Mouse (Mus musculus) spleen, adult 2 months (tissue): ENCODE results near the gene Nampt. TPM values are rescaled to one million over a fixed set of nuclear protein-coding genes. Genes with fewer than 3 reads are reported as not detected.

Experiments used
- DNase-seq, 2 experiments: peaks; one replicate each; pipeline versions ENCODE4 v3.0.0 to v3.0.0-alpha.2; 2012 to 2021; ENCODE audit warnings: low spot score in 2 of 2, low read depth in 1 of 2
- H3K27ac ChIP-seq: fragments of 200-500 bp; 2 replicates; pipeline ENCODE4 v1.5.1; 2012; ENCODE audit warnings: low read length, inconsistent platforms; ENCODE audit not compliant: insufficient read depth
- H3K27me3 ChIP-seq: fragments of 200-500 bp; 2 replicates; pipeline ENCODE4 v1.6.1; 2012; ENCODE audit warnings: mild to moderate bottlenecking, moderate library complexity, low read length, inconsistent platforms; ENCODE audit not compliant: control insufficient read depth, insufficient read depth
- H3K36me3 ChIP-seq: fragments of 200-500 bp; 2 replicates; pipeline ENCODE4 v1.6.1; 2012; ENCODE audit warnings: mild to moderate bottlenecking, low read length, inconsistent platforms; ENCODE audit not compliant: control insufficient read depth, insufficient read depth
- H3K4me1 ChIP-seq: fragments of 200-500 bp; 2 replicates; pipeline ENCODE4 v1.6.1; 2011; ENCODE audit warnings: inconsistent platforms; ENCODE audit not compliant: control insufficient read depth, insufficient read depth, insufficient read length
- H3K4me3 ChIP-seq: fragments of 200-500 bp; 2 replicates; pipeline ENCODE4 v1.5.1; 2011; ENCODE audit warnings: mild to moderate bottlenecking, inconsistent platforms; ENCODE audit not compliant: insufficient read depth, insufficient read length; ENCODE audit errors: extremely low read depth
- CTCF ChIP-seq: fragments of 200-500 bp; IDR thresholded peaks from 2 replicates; pipeline ENCODE4 v1.5.1; 2011; ENCODE audit warnings: mild to moderate bottlenecking, inconsistent platforms; ENCODE audit not compliant: insufficient read depth, insufficient read length, insufficient replicate concordance; ENCODE audit errors: extremely low read depth
- POLR2A ChIP-seq: fragments of 200-500 bp; IDR thresholded peaks from 2 replicates; pipeline ENCODE4 v1.6.1; 2011; ENCODE audit warnings: low read depth, low read length, inconsistent platforms
- WGBS: fragments of 180-500 bp; shearing (Covaris S2); methylation state at CpG from one replicate; pipeline ENCODE4 v1.1.7; 2018; 5-methylcytosine and 5-hydroxymethylcytosine counted together
- polyA plus RNA-seq: library from polyadenylated mRNA; depleted of rRNA; stranded (reverse); fragments of >200 nt; gene quantifications from 2 replicates; pipeline ENCODE4 v1.2.3, GENCODE M21; 2012; rRNA removed

Gene Nampt
- polyA plus RNA-seq, 1 experiment: 8.0 TPM

GRCm38 (mm10) chr12:32893212-32893611 lies 73.9 kb downstream of the Nampt start:
- Histone ChIP-seq H3K27ac (no peak overlapping the region), H3K36me3 (no peaks in the 10 kb centered on the region), H3K4me3 (no peak overlapping the region), H3K27me3 (no peaks in the 10 kb centered on the region), H3K4me1 (peaks cover 2% of the 10 kb centered on the region; the same call in 1 of the 2 replicates)
- peak in 1 of 2 experiments; percentile 22 for DNase-seq
- 24% methylated on average over 12 of the region's 12 CpGs for WGBS
- no peak for TF ChIP-seq CTCF
- TF ChIP-seq POLR2A: no peak

GRCm38 (mm10) chr12:32895806-32896205 lies 76.5 kb downstream of the Nampt start:
- Histone ChIP-seq H3K36me3 (no peaks in the 10 kb centered on the region), H3K27ac (no peak overlapping the region), H3K27me3 (no peaks in the 10 kb centered on the region), H3K4me3 (no peak overlapping the region), H3K4me1 (peaks cover 2% of the 10 kb centered on the region; the same call in 1 of the 2 replicates)
- no peak for TF ChIP-seq CTCF
- WGBS: 91% methylated on average over 1 of the region's 1 CpGs
- no peak for DNase-seq

GRCm38 (mm10) chr12:32896496-32896895 lies 77.2 kb downstream of the Nampt start:
- H3K4me3 ChIP-seq: no peak overlapping the region
- no peaks in the 10 kb centered on the region for H3K27me3 ChIP-seq
- no peak overlapping the region for H3K27ac ChIP-seq
- H3K36me3 ChIP-seq: no peaks in the 10 kb centered on the region
- 81% methylated on average over 7 of the region's 7 CpGs for WGBS
- H3K4me1 ChIP-seq: peaks cover 2% of the 10 kb centered on the region; the same call in 1 of the 2 replicates
- no peak for DNase-seq
- TF ChIP-seq POLR2A (no peak), CTCF (no peak)

GRCm38 (mm10) chr12:32897199-32898120 lies 78.1 kb downstream of the Nampt start:
- no peak overlapping the region for H3K4me3 ChIP-seq
- DNase-seq: peak; percentile 35 to 78
- no peaks in the 10 kb centered on the region for H3K36me3 ChIP-seq
- H3K4me1 ChIP-seq: peaks cover 2% of the 10 kb centered on the region; the same call in 1 of the 2 replicates
- H3K27me3 ChIP-seq: no peaks in the 10 kb centered on the region
- WGBS: 49% methylated on average over 13 of the region's 13 CpGs
- TF ChIP-seq POLR2A: no peak
- peak; percentile 95 for TF ChIP-seq CTCF
- no peak overlapping the region for H3K27ac ChIP-seq

- Histone ChIP-seq H3K27ac (no peak overlapping the region), H3K27me3 (no peaks in the 10 kb centered on the region), H3K36me3 (no peaks in the 10 kb centered on the region), H3K4me3 (no peak overlapping the region), H3K4me1 (no peaks in the 10 kb centered on the region)
- 58% methylated on average over 3 of the region's 3 CpGs for WGBS
- DNase-seq: no peak
- TF ChIP-seq POLR2A (no peak), CTCF (no peak)
Observed at GRCm38 (mm10) chr12:32901005-32901404, 81.7 kb downstream of the Nampt start.

Other genes with a start within 250 kb of the Nampt start
- gene Sypl, start 134.3 kb downstream of the Nampt start, polyA plus RNA-seq: 25.7 and 36.9 TPM in 2 replicates